Mouse (Mus musculus) embryonic facial prominence, embryonic 12.5 days (tissue): ENCODE measurements at regions not wholly inside any gene's neighbourhood (a gene's known extent, or its start where the extent isn't known, plus 50 kb on each side); places are given as distances from the start of the nearest gene placed in this dataset.

Experiments used
- ATAC-seq: fragments of 200-750 bp; cut with Nextera tagmentation; 2 replicates; pipeline ENCODE4 v1.8.0; 2017; ENCODE audit not compliant: insufficient number of reproducible peaks, insufficient read depth, low FRiP score, low TSS enrichment
- H3K27ac ChIP-seq: fragments of 300-500 bp; sonication (generic); 2 replicates; pipeline ENCODE4 v1.5.1; 2016; ENCODE audit warnings: mild to moderate bottlenecking
- H3K27me3 ChIP-seq: fragments of 300-500 bp; sonication (generic); 2 replicates; pipeline ENCODE4 v1.6.1; 2016; ENCODE audit warnings: mild to moderate bottlenecking, moderate library complexity
- H3K36me3 ChIP-seq: fragments of 300-500 bp; sonication (generic); 2 replicates; pipeline ENCODE4 v1.6.1; 2016; ENCODE audit warnings: mild to moderate bottlenecking
- H3K4me1 ChIP-seq: fragments of 300-500 bp; sonication (generic); 2 replicates; pipeline ENCODE4 v1.6.1; 2016
- H3K4me2 ChIP-seq: fragments of 300-500 bp; sonication (generic); replicated peaks from 2 replicates; pipeline ENCODE4 v1.6.1; 2016; ENCODE audit warnings: mild to moderate bottlenecking, moderate library complexity
- H3K4me3 ChIP-seq: fragments of 300-500 bp; sonication (generic); 2 replicates; pipeline ENCODE4 v1.5.1; 2016; ENCODE audit warnings: mild to moderate bottlenecking
- H3K9ac ChIP-seq: fragments of 300-500 bp; sonication (generic); 2 replicates; pipeline ENCODE4 v1.6.1; 2016; ENCODE audit warnings: mild to moderate bottlenecking, moderate library complexity
- H3K9me3 ChIP-seq: fragments of 300-500 bp; sonication (generic); 2 replicates; pipeline ENCODE4 v1.6.1; 2016; ENCODE audit warnings: mild to moderate bottlenecking, moderate library complexity
- WGBS: fragments of 180-500 bp; shearing (Covaris S2); methylation state at CpG from one replicate; pipeline ENCODE4 v1.1.7; 2016; 5-methylcytosine and 5-hydroxymethylcytosine counted together

GRCm38 (mm10) chr11:111347562-111347961 is 281.6 kb downstream of the Kcnj2 start:
- H3K4me1 ChIP-seq, result no peaks in the 10 kb centered on the region
- H3K36me3 ChIP-seq, result no peaks in the 10 kb centered on the region
- no peaks in the 10 kb centered on the region for H3K27me3 ChIP-seq
- no peak for ATAC-seq
- H3K27ac ChIP-seq, result no peak overlapping the region
- H3K9ac ChIP-seq, result no peak overlapping the region
- H3K4me2 ChIP-seq, result no peak overlapping the region
- H3K9me3 ChIP-seq, result no peaks in the 10 kb centered on the region
- no peak overlapping the region for H3K4me3 ChIP-seq
- 45% methylated on average over 1 of the region's 1 CpGs for WGBS

- Histone ChIP-seq H3K9me3 (no peaks in the 10 kb centered on the region), H3K4me3 (no peak overlapping the region), H3K36me3 (no peaks in the 10 kb centered on the region), H3K4me2 (no peak overlapping the region), H3K4me1 (no peaks in the 10 kb centered on the region), H3K27me3 (no peaks in the 10 kb centered on the region), H3K9ac (no peak overlapping the region), H3K27ac (no peak overlapping the region)
- no peak for ATAC-seq
- WGBS, result 84% methylated on average over 4 of the region's 4 CpGs
These were observed 284.1 kb downstream of the Kcnj2 start for GRCm38 (mm10) chr11:111350028-111350427.

- no peak for ATAC-seq
- Histone ChIP-seq H3K9ac (no peak overlapping the region), H3K27ac (no peak overlapping the region), H3K36me3 (no peaks in the 10 kb centered on the region), H3K27me3 (no peaks in the 10 kb centered on the region), H3K4me2 (no peak overlapping the region), H3K9me3 (no peaks in the 10 kb centered on the region), H3K4me1 (no peaks in the 10 kb centered on the region), H3K4me3 (no peak overlapping the region)
- 98% methylated on average over 1 of the region's 1 CpGs for WGBS
These were observed 297.4 kb downstream of the Kcnj2 start for GRCm38 (mm10) chr11:111363363-111363762.

DNA sequence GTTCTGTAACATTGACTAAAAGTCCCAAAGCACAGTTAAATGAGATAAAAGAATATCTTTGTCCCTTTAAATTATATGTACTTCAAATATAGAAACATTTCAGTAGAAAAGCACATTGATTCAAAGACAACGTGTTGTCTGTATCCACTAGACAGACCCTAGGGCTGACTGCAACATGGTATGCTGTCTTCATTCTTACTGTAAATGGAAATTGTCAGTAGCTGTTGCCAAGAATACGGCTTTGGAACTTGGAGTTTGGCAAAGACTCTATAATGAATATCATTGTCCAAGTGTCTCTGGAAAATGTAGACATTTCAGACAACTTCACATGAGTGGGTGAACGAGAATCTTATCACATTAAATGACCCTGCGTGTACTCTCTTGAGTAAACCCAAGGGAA is 311.2 kb downstream of the Kcnj2 start:
- H3K4me3 ChIP-seq, result no peak overlapping the region
- no peak for ATAC-seq
- WGBS, result 83% methylated on average over 4 of the region's 4 CpGs

DNA sequence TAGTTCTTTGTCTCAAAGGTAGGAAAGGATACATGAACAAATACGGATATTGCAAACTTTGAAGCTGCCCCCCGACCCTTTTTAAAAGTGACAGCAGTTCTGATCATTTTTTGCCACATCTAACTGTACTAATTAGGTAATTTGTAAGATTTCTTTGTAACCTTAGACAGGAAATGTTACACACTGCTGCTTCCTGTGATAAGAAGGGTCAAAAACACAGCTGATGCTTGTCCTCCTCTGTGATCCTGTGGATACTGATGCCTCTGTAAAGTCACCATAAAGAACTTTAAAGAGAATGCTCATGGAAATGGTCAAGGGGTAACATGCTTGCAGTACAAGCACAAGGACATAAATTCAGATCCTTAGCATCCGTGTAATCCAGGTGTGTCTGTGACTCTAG is 313.9 kb downstream of the Kcnj2 start:
- 79% methylated on average over 3 of the region's 3 CpGs for WGBS
- no peak for ATAC-seq

More for the DNA sequence above, 311.2 kb downstream of the Kcnj2 start:
- no peaks in the 10 kb centered on the region for H3K36me3 ChIP-seq
- H3K4me2 ChIP-seq, result no peak overlapping the region
- H3K27me3 ChIP-seq, result no peaks in the 10 kb centered on the region
- H3K27ac ChIP-seq, result no peak overlapping the region
- no peaks in the 10 kb centered on the region for H3K9me3 ChIP-seq
- no peak overlapping the region for H3K9ac ChIP-seq
- H3K4me1 ChIP-seq, result no peaks in the 10 kb centered on the region

GRCm38 (mm10) chr11:111398706-111399105 is 332.7 kb downstream of the Kcnj2 start:
- 100% methylated on average over 1 of the region's 1 CpGs for WGBS
- no peaks in the 10 kb centered on the region for H3K4me1 ChIP-seq
- no peak overlapping the region for H3K27ac ChIP-seq
- H3K4me3 ChIP-seq, result no peak overlapping the region
- no peak overlapping the region for H3K9ac ChIP-seq
- no peaks in the 10 kb centered on the region for H3K27me3 ChIP-seq
- H3K4me2 ChIP-seq, result no peak overlapping the region
- H3K9me3 ChIP-seq, result no peaks in the 10 kb centered on the region
- ATAC-seq, result no peak
- H3K36me3 ChIP-seq, result no peaks in the 10 kb centered on the region

More for the DNA sequence above, 313.9 kb downstream of the Kcnj2 start:
- no peak overlapping the region for H3K4me3 ChIP-seq
- no peak overlapping the region for H3K9ac ChIP-seq
- H3K27me3 ChIP-seq, result no peaks in the 10 kb centered on the region
- no peaks in the 10 kb centered on the region for H3K9me3 ChIP-seq
- no peaks in the 10 kb centered on the region for H3K4me1 ChIP-seq
- no peak overlapping the region for H3K27ac ChIP-seq
- H3K36me3 ChIP-seq, result no peaks in the 10 kb centered on the region
- no peak overlapping the region for H3K4me2 ChIP-seq

DNA sequence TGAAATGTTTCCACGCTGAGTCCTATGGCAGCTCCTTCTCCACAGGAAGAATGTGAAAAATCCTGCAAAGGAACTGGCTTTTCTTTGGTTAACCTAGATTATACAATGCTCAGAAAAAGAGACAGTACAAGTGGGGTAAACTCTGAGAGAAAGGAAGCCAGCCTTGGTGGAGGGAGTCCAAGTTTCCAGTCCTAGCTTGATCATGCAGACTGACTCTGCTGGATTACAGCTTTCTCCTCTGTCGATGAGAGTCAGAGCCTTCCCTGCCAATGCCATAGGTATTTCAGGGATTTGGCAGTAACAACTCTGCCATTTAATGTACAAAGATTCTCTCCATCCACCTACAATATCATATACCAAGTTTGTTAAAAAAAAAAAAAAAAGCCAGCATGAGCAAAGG is 343.3 kb downstream of the Kcnj2 start:
- H3K27me3 ChIP-seq, result no peaks in the 10 kb centered on the region
- no peaks in the 10 kb centered on the region for H3K9me3 ChIP-seq
- H3K4me3 ChIP-seq, result no peak overlapping the region
- ATAC-seq, result no peak
- H3K4me1 ChIP-seq, result no peaks in the 10 kb centered on the region
- H3K4me2 ChIP-seq, result no peak overlapping the region
- no peaks in the 10 kb centered on the region for H3K36me3 ChIP-seq
- no peak overlapping the region for H3K9ac ChIP-seq
- no peak overlapping the region for H3K27ac ChIP-seq
- WGBS, result 93% methylated on average over 2 of the region's 2 CpGs

- Histone ChIP-seq H3K36me3 (no peaks in the 10 kb centered on the region), H3K9me3 (no peaks in the 10 kb centered on the region), H3K4me3 (no peak overlapping the region), H3K4me1 (no peaks in the 10 kb centered on the region), H3K27me3 (no peaks in the 10 kb centered on the region), H3K9ac (no peak overlapping the region), H3K4me2 (no peak overlapping the region), H3K27ac (no peak overlapping the region)
- ATAC-seq, result no peak
- 67% methylated on average over 4 of the region's 4 CpGs for WGBS
These were observed 358.9 kb downstream of the Kcnj2 start for GRCm38 (mm10) chr11:111424871-111425270.

- no peaks in the 10 kb centered on the region for H3K36me3 ChIP-seq
- H3K4me3 ChIP-seq, result no peak overlapping the region
- no peak overlapping the region for H3K4me2 ChIP-seq
- H3K4me1 ChIP-seq, result no peaks in the 10 kb centered on the region
- WGBS, result 65% methylated on average over 4 of the region's 4 CpGs
- no peak overlapping the region for H3K27ac ChIP-seq
- no peak overlapping the region for H3K9ac ChIP-seq
- no peak for ATAC-seq
- no peaks in the 10 kb centered on the region for H3K27me3 ChIP-seq
- H3K9me3 ChIP-seq, result no peaks in the 10 kb centered on the region
These were observed 360.8 kb downstream of the Kcnj2 start for GRCm38 (mm10) chr11:111426715-111427114.

- H3K4me1 ChIP-seq, result no peaks in the 10 kb centered on the region
- no peaks in the 10 kb centered on the region for H3K36me3 ChIP-seq
- no peaks in the 10 kb centered on the region for H3K27me3 ChIP-seq
- H3K4me3 ChIP-seq, result no peak overlapping the region
- no peak overlapping the region for H3K4me2 ChIP-seq
- no peak overlapping the region for H3K9ac ChIP-seq
- H3K9me3 ChIP-seq, result no peaks in the 10 kb centered on the region
- no peak for ATAC-seq
- H3K27ac ChIP-seq, result no peak overlapping the region
These were observed 376.3 kb downstream of the Kcnj2 start for GRCm38 (mm10) chr11:111442257-111442656.

GRCm38 (mm10) chr11:111443381-111443780 is 377.4 kb downstream of the Kcnj2 start:
- Histone ChIP-seq H3K4me3 (no peak overlapping the region), H3K36me3 (no peaks in the 10 kb centered on the region), H3K27ac (no peak overlapping the region), H3K4me1 (no peaks in the 10 kb centered on the region), H3K9me3 (no peaks in the 10 kb centered on the region), H3K9ac (no peak overlapping the region), H3K27me3 (no peaks in the 10 kb centered on the region), H3K4me2 (no peak overlapping the region)
- ATAC-seq, result no peak
- 76% methylated on average over 1 of the region's 1 CpGs for WGBS

GRCm38 (mm10) chr11:111444791-111445190 is 378.8 kb downstream of the Kcnj2 start:
- Histone ChIP-seq H3K4me2 (no peak overlapping the region), H3K27ac (no peak overlapping the region), H3K9ac (no peak overlapping the region), H3K4me3 (no peak overlapping the region), H3K9me3 (no peaks in the 10 kb centered on the region), H3K36me3 (no peaks in the 10 kb centered on the region), H3K27me3 (no peaks in the 10 kb centered on the region), H3K4me1 (no peaks in the 10 kb centered on the region)
- WGBS, result 77% methylated on average over 4 of the region's 4 CpGs
- no peak for ATAC-seq

DNA sequence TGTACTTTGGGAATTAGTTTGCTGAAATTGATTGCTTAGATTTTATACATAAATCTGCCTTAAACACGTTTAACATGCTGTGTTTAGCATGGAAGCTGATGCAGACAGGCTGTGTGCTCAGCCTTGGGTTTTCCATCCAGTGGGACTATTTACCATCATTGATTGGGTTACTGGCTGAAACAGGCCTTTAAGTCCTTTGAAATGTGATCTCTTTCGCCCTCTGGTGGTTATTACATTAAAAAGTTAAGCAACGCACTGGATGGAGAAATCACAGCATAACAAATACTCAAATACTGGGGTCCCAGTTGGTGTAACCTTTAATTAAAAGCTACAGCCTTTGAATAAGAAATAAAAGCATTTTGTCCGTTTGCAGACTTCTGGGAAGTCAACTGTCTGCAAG is 379.8 kb downstream of the Kcnj2 start:
- 6% methylated on average over 4 of the region's 4 CpGs for WGBS
- no peak overlapping the region for H3K27ac ChIP-seq
- no peak for ATAC-seq
- H3K4me3 ChIP-seq, result no peak overlapping the region
- no peaks in the 10 kb centered on the region for H3K36me3 ChIP-seq
- H3K4me1 ChIP-seq, result no peaks in the 10 kb centered on the region
- H3K27me3 ChIP-seq, result no peaks in the 10 kb centered on the region
- H3K9ac ChIP-seq, result no peak overlapping the region
- no peaks in the 10 kb centered on the region for H3K9me3 ChIP-seq
- H3K4me2 ChIP-seq, result no peak overlapping the region
